In the genomic region with DNA sequence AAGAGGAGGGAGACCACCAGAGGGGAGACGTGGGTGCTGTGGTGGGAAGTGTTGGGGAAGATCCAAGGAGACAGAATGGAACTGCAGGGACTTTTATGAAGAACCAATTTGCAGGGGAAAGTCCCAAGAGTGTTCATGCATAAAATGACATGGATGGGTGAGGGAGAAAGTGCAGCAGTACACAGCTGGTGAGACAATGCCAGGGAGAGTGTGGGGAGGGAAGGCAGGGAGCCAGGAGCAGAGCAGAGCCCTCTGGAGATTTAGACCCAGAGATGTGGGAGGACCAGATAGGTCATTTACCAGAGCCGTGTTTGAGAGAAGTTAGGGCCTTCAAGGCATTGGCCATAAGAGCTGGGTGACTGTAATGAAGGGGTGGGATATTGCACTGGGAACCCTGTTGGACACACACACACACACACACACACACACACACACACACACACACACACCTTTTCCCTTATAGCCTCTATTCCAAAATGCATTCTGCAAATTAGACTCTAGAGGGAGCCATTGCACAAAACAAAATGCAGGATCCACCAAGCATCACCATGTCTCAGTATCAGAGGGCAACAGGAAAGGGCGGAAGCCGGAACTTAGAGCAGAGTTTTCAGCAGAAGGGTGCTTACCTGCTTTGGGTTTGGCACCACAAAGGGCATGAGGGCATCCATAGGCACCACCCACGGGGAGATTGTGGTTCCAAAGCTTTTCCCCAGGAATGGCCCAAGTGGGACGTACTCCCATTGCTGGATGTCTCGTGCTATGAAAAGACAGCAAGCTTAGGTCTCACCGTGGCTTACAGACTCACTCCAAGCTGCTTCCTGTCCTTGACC, we compare ENCODE assay signal across 8 mouse cellular contexts. TPM values are rescaled to one million over a fixed set of nuclear protein-coding genes. Genes with fewer than 3 reads are reported as not detected.
DNase-seq lines count a peak whose midpoint lies in the region; ATAC-seq and TF ChIP-seq lines count a peak whose summit lies in the region.

No protein-coding gene starts in this region.

- H3K9ac ChIP-seq in heart, embryonic 15.5 days, result no peak overlapping the region
- no peak overlapping the region for H3K9ac ChIP-seq in kidney, postnatal 0 days (ENCODE audit: low read depth, low read length)
- H3K9ac ChIP-seq in lung, postnatal 0 days (replicated peaks; ENCODE audit: low read depth), result no peak overlapping the region

- H3K4me1 ChIP-seq in heart, embryonic 15.5 days (replicated peaks), result no peaks in the 10 kb centered on the region
- no peaks in the 10 kb centered on the region for H3K4me1 ChIP-seq in kidney, postnatal 0 days (replicated peaks; ENCODE audit: insufficient read depth, low read length)
- no peaks in the 10 kb centered on the region for H3K4me1 ChIP-seq in lung, postnatal 0 days (ENCODE audit: insufficient read depth, low read depth, low read length)

- DNase-seq in A20 (ENCODE audit: low read depth, low spot score), result peak; percentile 81
- DNase-seq in Muller cell, postnatal 12 days (ENCODE audit: inconsistent ontology term), result peak; percentile 68
- peak; percentile 85 for DNase-seq in embryo, embryonic 10.5 days (ENCODE audit: low spot score)
- DNase-seq in kidney, postnatal 0 days (ENCODE audit: low spot score), result peak; percentile 84
- DNase-seq in lung, postnatal 0 days (ENCODE audit: low spot score), result peak; percentile 80
- peak; percentile 71 for DNase-seq in retina, postnatal 7 days (ENCODE audit: low read depth, low spot score)
- DNase-seq in urinary bladder, adult 2 months (ENCODE audit: low spot score), result no peak

- H3K4me3 ChIP-seq in heart, embryonic 15.5 days, result no peak overlapping the region
- H3K4me3 ChIP-seq in kidney, postnatal 0 days (replicated peaks; ENCODE audit: low read depth, low read length), result no peak overlapping the region
- no peak overlapping the region for H3K4me3 ChIP-seq in lung, postnatal 0 days (ENCODE audit: low read depth, low read length)

- H3K27me3 ChIP-seq in heart, embryonic 15.5 days, result no peaks in the 10 kb centered on the region
- H3K27me3 ChIP-seq in kidney, postnatal 0 days (ENCODE audit: insufficient read depth, low read length), result no peaks in the 10 kb centered on the region
- no peaks in the 10 kb centered on the region for H3K27me3 ChIP-seq in lung, postnatal 0 days (replicated peaks; ENCODE audit: insufficient read depth, low read length)

- no peaks in the 10 kb centered on the region for H3K9me3 ChIP-seq in heart, embryonic 15.5 days (replicated peaks)
- H3K9me3 ChIP-seq in kidney, postnatal 0 days (replicated peaks; ENCODE audit: low read length), result no peaks in the 10 kb centered on the region
- H3K9me3 ChIP-seq in lung, postnatal 0 days (ENCODE audit: low read length), result no peaks in the 10 kb centered on the region

- H3K4me2 ChIP-seq in heart, embryonic 15.5 days, result no peak overlapping the region
- H3K4me2 ChIP-seq in kidney, postnatal 0 days (ENCODE audit: low read length), result no peak overlapping the region
- no peak overlapping the region for H3K4me2 ChIP-seq in lung, postnatal 0 days (replicated peaks; ENCODE audit: low read depth, low read length)

- no peak overlapping the region for H3K27ac ChIP-seq in heart, embryonic 15.5 days
- H3K27ac ChIP-seq in kidney, postnatal 0 days, result no peak overlapping the region
- H3K27ac ChIP-seq in lung, postnatal 0 days (ENCODE audit: low read length), result no peak overlapping the region

- no peaks in the 10 kb centered on the region for H3K36me3 ChIP-seq in heart, embryonic 15.5 days
- H3K36me3 ChIP-seq in kidney, postnatal 0 days (ENCODE audit: insufficient read depth, low read length), result no peaks in the 10 kb centered on the region
- no peaks in the 10 kb centered on the region for H3K36me3 ChIP-seq in lung, postnatal 0 days (ENCODE audit: insufficient read depth, low read length)

- WGBS in heart, embryonic 15.5 days, result 43% methylated on average over 8 of the region's 8 CpGs
- WGBS in kidney, postnatal 0 days, result 39% methylated on average over 8 of the region's 8 CpGs
- 39% methylated on average over 8 of the region's 8 CpGs for WGBS in lung, postnatal 0 days

- TF ChIP-seq EP300 in lung, postnatal 0 days (IDR thresholded peaks at IDR 0.05), result no peak

- ATAC-seq in heart, embryonic 15.5 days (replicated peaks; ENCODE audit: insufficient number of reproducible peaks, insufficient read depth, low FRiP score, low read depth), result peak; percentile 33
- ATAC-seq in kidney, postnatal 0 days (replicated peaks; ENCODE audit: low FRiP score, low read depth), result peak; percentile 73
- ATAC-seq in lung, postnatal 0 days, result peak; percentile 64

- peak; percentile 91 for TF ChIP-seq CTCF in kidney, postnatal 0 days (IDR thresholded peaks at IDR 0.05; ENCODE audit: low read depth)
- TF ChIP-seq CTCF in lung, postnatal 0 days (IDR thresholded peaks at IDR 0.05), result peak; percentile 93

RNA-seq across cellular contexts. Expression of gene Fah, which starts 12.2 kb away (rescaled TPM):
- 4.4 and 6.6 TPM in 2 replicates for polyA plus RNA-seq in heart, embryonic 15.5 days (2015; fragmentation: Nextera tagmentation; extraction: Ambion mirVana)
- 53.9 and 61.0 TPM in 2 replicates for polyA plus RNA-seq in kidney, postnatal 0 days (2015; fragmentation: Nextera tagmentation; extraction: Ambion mirVana)
- polyA plus RNA-seq in lung, postnatal 0 days (2015; fragmentation: Nextera tagmentation; extraction: Ambion mirVana), result 11.7 and 13.7 TPM in 2 replicates
- 28.7 and 36.3 TPM in 2 replicates for polyA plus RNA-seq in urinary bladder, adult 2 months (2012; rRNA removed)
